Mouse (Mus musculus): Measurements from ENCODE around the gene Tmem198. TPM values are rescaled to one million over a fixed set of nuclear protein-coding genes. Genes with fewer than 3 reads are reported as not detected.

Gene Tmem198
- polyA plus RNA-seq, 1 experiment from 2014 or later, result 12.3 TPM

DNA sequence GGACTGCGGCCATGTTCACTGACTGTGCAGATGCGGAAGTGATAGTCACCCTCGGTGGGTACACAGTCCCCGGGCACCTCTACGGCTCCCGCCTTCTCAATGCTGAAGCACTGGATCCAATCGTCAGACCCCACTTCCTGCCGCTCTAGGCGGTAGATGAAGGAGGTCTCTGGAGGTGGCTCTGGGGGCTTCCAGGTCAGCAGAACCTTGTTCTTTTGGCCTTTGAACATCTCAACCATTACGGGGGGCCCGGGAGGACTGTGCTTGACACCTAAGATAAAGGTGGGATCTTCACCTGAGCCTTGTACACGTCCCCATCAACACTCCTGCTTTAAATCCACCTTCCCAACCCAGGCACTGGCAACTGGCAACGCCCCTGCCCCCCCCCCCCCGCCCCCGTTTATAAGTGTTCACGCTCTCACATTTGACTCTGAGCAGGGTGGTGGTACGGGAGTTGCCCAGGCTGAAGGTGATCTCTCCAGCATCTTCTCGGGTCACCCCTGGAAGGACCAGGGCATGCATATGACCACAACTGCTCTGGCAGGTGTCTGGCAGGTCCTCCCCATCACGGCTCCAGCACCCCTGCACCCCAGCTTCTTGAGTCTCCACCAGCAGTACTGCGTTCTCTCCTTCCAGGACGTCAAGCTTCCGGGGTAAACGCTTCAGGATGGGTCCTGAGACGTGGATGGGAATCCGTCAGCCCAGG is 23.8 kb downstream of the Tmem198 start:
- Histone ChIP-seq H3K4me2 (ENCODE audit: low read depth) (no peak overlapping the region), H3K27me3 (ENCODE audit: control insufficient read depth, insufficient read depth, low read length) (peaks cover 2% of the 10 kb centered on the region; the same call in 1 of the 2 replicates), H3K9ac (ENCODE audit: low read length) (no peak overlapping the region), H3K4me3 (ENCODE audit: low read depth, low read length) (no peak overlapping the region), H3K4me1 (ENCODE audit: control insufficient read depth, insufficient read depth, low read length) (0 out of 2 replicates have a peak, but pooled peaks cover 3% of the 10 kb centered on the region), H3K9me3 (ENCODE audit: control insufficient read depth, low read length) (no peaks in the 10 kb centered on the region), H3K27ac (ENCODE audit: low read depth, low read length) (no peak overlapping the region), H3K36me3 (ENCODE audit: control insufficient read depth, insufficient read depth, low read length) (peaks cover 3% of the 10 kb centered on the region; the same call in 1 of the 2 replicates)
- ATAC-seq (ENCODE audit: insufficient read depth, low FRiP score, low TSS enrichment), result no peak
- WGBS, result 89% methylated on average over 24 of the region's 25 CpGs
- no peak for DNase-seq (ENCODE audit: low spot score)

DNA sequence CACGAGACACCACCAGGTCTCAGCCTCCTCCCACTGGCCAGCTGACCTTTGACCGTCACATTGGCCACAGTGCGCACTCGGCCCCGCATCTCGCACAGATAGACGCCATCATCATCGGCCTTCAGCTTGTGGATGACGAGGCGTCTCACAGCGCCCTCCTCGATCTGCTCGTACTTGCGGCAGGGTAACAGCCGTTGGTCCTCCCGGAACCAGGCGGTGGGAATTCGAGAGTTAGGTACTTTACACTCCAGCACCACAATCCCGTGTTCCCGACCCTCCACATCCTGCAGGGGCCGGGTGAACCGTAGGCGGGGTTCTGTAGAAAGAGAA is 24.3 kb downstream of the Tmem198 start:
- 61% methylated on average over 23 of the region's 23 CpGs for WGBS
- Histone ChIP-seq H3K36me3 (ENCODE audit: control insufficient read depth, insufficient read depth, low read length) (peaks cover 3% of the 10 kb centered on the region; the same call in 1 of the 2 replicates), H3K27ac (ENCODE audit: low read depth, low read length) (no peak overlapping the region), H3K4me2 (ENCODE audit: low read depth) (no peak overlapping the region), H3K27me3 (ENCODE audit: control insufficient read depth, insufficient read depth, low read length) (peaks cover 2% of the 10 kb centered on the region; the same call in 1 of the 2 replicates), H3K4me1 (ENCODE audit: control insufficient read depth, insufficient read depth, low read length) (0 out of 2 replicates have a peak, but pooled peaks cover 3% of the 10 kb centered on the region), H3K9ac (ENCODE audit: low read length) (no peak overlapping the region), H3K9me3 (ENCODE audit: control insufficient read depth, low read length) (no peaks in the 10 kb centered on the region), H3K4me3 (ENCODE audit: low read depth, low read length) (no peak overlapping the region)
- DNase-seq (ENCODE audit: low spot score) (no peak), ATAC-seq (ENCODE audit: insufficient read depth, low FRiP score, low TSS enrichment) (no peak)

DNA sequence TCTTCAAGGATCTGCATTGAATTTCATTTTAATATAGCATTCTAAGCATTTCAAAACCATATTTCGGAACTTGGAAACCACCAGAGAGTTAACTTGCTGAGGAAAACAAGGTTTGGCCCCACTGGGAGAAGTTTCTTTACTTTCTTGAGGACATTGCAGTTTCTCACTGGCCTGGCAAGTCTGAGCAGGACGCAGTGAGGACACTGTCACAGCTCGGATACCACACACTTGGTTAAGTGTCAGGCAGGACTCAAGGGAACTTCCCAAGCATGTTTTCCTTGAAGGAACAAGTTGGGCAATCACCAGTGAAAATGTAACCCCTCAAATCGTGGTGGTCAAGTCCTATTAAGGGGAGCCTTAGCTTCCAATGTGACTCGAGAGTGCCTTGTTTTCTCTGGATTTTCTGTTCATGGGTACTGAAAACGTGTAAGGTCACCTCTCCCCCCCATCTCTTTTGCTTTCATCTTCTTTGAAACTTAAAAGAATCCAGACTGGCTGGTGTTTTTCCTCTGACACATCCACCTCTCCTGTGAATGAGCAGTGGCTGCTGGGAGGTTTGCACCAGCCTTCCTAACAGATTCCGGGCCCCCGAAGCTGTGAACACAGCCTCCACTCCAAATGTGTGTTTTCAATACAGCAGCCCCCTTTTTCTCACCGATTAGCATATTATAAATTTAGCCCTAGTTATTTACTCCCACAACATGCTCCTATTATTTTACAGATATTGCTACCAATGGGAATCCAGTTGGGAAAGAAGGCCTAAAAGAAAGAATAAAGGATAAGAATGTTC is 25.1 kb downstream of the Tmem198 start:
- Histone ChIP-seq H3K4me3 (ENCODE audit: low read depth, low read length) (peak overlapping the region; percentile 87), H3K36me3 (ENCODE audit: control insufficient read depth, insufficient read depth, low read length) (peaks cover 3% of the 10 kb centered on the region; the same call in 1 of the 2 replicates), H3K9me3 (ENCODE audit: control insufficient read depth, low read length) (no peaks in the 10 kb centered on the region), H3K9ac (ENCODE audit: low read length) (peak overlapping the region; percentile 93), H3K4me2 (ENCODE audit: low read depth) (peak overlapping the region; percentile 96), H3K27me3 (ENCODE audit: control insufficient read depth, insufficient read depth, low read length) (peaks cover 2% of the 10 kb centered on the region; the same call in 1 of the 2 replicates), H3K27ac (ENCODE audit: low read depth, low read length) (no peak overlapping the region), H3K4me1 (ENCODE audit: control insufficient read depth, insufficient read depth, low read length) (0 out of 2 replicates have a peak, but pooled peaks cover 3% of the 10 kb centered on the region)
- WGBS, result 64% methylated on average over 9 of the region's 9 CpGs
- DNase-seq (ENCODE audit: low spot score) (no peak), ATAC-seq (ENCODE audit: insufficient read depth, low FRiP score, low TSS enrichment) (no peak)

DNA sequence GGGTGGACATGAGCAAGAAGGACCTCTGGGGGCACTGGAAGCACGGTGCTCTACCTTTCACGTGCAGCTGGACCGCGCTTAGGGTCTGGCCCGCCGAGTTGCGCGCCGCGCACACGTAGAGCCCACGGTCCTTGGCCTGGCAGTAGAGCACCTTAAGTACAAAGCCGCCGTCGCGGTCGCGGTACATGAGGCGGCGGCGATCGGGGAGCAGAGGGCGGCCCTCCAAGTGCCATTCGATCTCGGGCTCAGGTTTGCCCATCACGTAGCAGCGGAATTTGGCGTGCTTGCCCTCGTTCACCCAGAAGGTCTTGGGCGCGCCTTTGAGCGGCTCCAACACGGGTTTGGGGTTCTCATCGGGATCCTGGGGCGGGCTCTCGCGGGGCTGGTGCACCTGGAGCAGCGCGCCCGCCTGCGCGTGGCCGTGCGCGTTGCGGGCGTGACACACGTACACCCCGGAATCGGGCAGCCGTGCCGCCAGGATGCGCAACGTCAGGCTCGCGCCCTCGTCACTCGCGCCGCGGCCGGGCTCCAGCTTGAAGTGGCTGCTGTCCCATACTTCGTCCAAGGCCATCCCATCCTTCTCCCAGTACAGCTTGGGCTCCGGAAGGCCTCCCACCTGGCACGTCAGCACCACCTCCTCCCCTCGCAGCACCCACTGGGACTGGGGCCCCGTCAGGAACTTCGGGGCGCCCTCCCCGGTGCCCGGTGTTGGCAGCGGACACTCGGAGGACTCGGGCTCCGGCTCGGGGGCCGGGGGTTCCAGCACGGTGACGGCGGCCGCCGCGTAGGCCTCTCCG is 26.0 kb downstream of the Tmem198 start:
- WGBS, result under 1% methylated on average over 79 of the region's 84 CpGs
- Histone ChIP-seq H3K36me3 (ENCODE audit: control insufficient read depth, insufficient read depth, low read length) (peaks cover 3% of the 10 kb centered on the region; the same call in 1 of the 2 replicates), H3K27me3 (ENCODE audit: control insufficient read depth, insufficient read depth, low read length) (peaks cover 2% of the 10 kb centered on the region; the same call in 1 of the 2 replicates), H3K9me3 (ENCODE audit: control insufficient read depth, low read length) (no peaks in the 10 kb centered on the region), H3K9ac (ENCODE audit: low read length) (peak overlapping the region; percentile 93), H3K4me2 (ENCODE audit: low read depth) (peak overlapping the region; percentile 96), H3K27ac (ENCODE audit: low read depth, low read length) (peak overlapping the region; percentile 83), H3K4me1 (ENCODE audit: control insufficient read depth, insufficient read depth, low read length) (0 out of 2 replicates have a peak, but pooled peaks cover 3% of the 10 kb centered on the region), H3K4me3 (ENCODE audit: low read depth, low read length) (peak overlapping the region; percentile 87)
- peak; percentile 51 for ATAC-seq (ENCODE audit: insufficient read depth, low FRiP score, low TSS enrichment)
- DNase-seq (ENCODE audit: low spot score), result peak; percentile 71

DNA sequence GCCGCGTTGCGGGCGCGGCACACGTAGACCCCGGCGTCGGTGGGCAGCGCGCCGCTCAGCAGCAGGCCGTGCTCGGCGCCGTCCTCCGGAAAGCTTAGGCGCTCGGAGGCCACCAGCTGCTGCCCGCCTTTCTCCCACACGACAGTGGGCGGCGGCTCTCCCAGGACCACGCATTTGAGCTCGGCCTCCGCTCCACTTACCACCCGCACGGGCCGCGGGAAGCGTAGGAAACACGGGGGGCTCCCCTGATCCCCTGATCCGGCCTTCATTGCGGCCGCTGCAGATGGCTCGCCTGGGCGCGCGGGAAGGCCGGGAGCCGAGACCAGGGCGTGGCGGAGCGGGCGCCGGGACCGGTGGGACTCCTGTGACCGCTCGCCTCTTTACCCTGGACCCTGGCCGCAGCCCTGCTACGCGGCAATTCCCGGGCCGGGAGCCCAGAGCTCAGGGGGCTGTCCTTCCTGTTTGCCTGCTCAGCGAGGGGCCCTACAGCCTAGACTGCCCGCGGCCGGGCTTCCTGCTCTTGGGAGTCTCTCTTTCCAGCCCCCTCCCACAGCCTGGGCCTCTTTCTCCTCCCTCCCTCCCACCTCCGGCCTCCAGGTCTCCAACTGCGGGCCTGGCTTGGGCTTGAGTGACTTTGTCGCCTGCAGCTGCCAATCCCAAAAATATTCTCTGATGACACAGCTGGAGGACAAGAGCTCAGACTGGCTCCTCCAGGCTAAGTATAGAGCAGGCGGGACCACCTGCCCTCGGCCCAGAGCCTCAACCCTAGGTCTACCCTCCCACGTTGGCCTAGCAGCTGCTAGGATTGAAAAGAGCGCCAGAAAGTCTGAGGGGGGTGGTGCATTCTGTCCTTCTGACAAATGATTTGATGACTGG is 26.9 kb downstream of the Tmem198 start, which contains the start of gene Obsl1:
TSS of gene Obsl1 (minus strand) at position 497 of the 876 bp plus-strand sequence.
- peak within 1 kb of the TSS; percentile 93 for H3K9ac ChIP-seq (ENCODE audit: low read length)
- H3K4me2 ChIP-seq (ENCODE audit: low read depth), result peak within 1 kb of the TSS; percentile 96
- H3K4me3 ChIP-seq (ENCODE audit: low read depth, low read length), result peak within 1 kb of the TSS; percentile 87
- no peaks in the 10 kb centered on the region for H3K9me3 ChIP-seq (ENCODE audit: control insufficient read depth, low read length)
- peaks cover 3% of the 10 kb centered on the region; the same call in 1 of the 2 replicates for H3K36me3 ChIP-seq (ENCODE audit: control insufficient read depth, insufficient read depth, low read length)
- peak; percentile 76 for ATAC-seq (ENCODE audit: insufficient read depth, low FRiP score, low TSS enrichment)
- H3K4me1 ChIP-seq (ENCODE audit: control insufficient read depth, insufficient read depth, low read length), result 0 out of 2 replicates have a peak, but pooled peaks cover 3% of the 10 kb centered on the region
- peaks cover 2% of the 10 kb centered on the region; the same call in 1 of the 2 replicates for H3K27me3 ChIP-seq (ENCODE audit: control insufficient read depth, insufficient read depth, low read length)
- peak; percentile 81 for DNase-seq (ENCODE audit: low spot score)
- H3K27ac ChIP-seq (ENCODE audit: low read depth, low read length), result peak within 1 kb of the TSS; percentile 83
- WGBS, result 2% methylated on average over 58 of the region's 65 CpGs

DNA sequence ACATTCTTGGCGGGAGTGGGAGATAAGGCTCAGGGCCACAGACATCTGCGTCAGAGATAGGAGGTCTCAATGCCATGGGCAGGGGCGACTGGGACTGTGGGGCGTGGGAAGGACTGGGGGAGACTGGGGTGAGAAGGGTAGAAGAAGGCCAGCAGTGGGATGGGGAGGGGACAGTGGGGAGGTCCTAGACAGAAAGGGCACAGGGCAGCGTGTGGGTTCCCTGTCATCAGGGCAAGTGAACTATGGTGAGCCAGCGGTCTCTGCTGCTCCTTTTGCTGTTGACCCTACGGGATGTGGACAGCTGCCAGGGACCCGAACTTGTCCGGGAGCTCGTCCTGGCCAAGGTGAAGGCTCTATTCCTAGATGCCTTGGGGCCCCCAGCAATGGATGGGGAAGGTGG is 27.7 kb downstream of the Tmem198 start, which contains the start of gene Inha:
TSS of gene Inha (plus strand) at position 72 of the 400 bp plus-strand sequence.
- Histone ChIP-seq H3K27me3 (ENCODE audit: control insufficient read depth, insufficient read depth, low read length) (peaks cover 2% of the 10 kb centered on the region; the same call in 1 of the 2 replicates), H3K9me3 (ENCODE audit: control insufficient read depth, low read length) (no peaks in the 10 kb centered on the region), H3K27ac (ENCODE audit: low read depth, low read length) (peak within 1 kb of the TSS; percentile 83), H3K36me3 (ENCODE audit: control insufficient read depth, insufficient read depth, low read length) (peaks cover 3% of the 10 kb centered on the region; the same call in 1 of the 2 replicates), H3K9ac (ENCODE audit: low read length) (peak within 1 kb of the TSS; percentile 93), H3K4me1 (ENCODE audit: control insufficient read depth, insufficient read depth, low read length) (0 out of 2 replicates have a peak, but pooled peaks cover 3% of the 10 kb centered on the region), H3K4me2 (ENCODE audit: low read depth) (peak within 1 kb of the TSS; percentile 96), H3K4me3 (ENCODE audit: low read depth, low read length) (peak within 1 kb of the TSS; percentile 87)
- no peak for ATAC-seq (ENCODE audit: insufficient read depth, low FRiP score, low TSS enrichment)
- DNase-seq (ENCODE audit: low spot score), result no peak
- 80% methylated on average over 10 of the region's 10 CpGs for WGBS

DNA sequence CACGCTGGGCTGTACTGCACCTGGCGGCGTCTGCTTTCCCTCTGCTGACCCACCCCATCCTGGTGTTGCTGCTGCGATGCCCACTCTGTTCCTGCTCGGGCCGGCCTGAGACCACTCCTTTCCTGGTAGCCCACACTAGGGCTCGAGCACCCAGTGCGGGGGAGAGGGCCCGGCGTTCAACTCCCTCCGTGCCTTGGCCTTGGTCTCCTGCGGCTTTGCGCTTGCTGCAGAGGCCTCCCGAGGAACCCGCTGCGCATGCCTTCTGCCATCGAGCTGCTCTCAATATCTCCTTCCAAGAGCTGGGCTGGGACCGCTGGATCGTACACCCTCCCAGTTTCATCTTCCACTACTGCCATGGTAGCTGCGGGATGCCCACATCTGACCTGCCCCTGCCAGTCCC is 30.3 kb downstream of the Tmem198 start:
- Histone ChIP-seq H3K4me2 (ENCODE audit: low read depth) (no peak overlapping the region), H3K9ac (ENCODE audit: low read length) (no peak overlapping the region), H3K27me3 (ENCODE audit: control insufficient read depth, insufficient read depth, low read length) (0 out of 2 replicates have a peak, but pooled peaks cover 2% of the 10 kb centered on the region), H3K36me3 (ENCODE audit: control insufficient read depth, insufficient read depth, low read length) (no peaks in the 10 kb centered on the region), H3K27ac (ENCODE audit: low read depth, low read length) (no peak overlapping the region), H3K4me3 (ENCODE audit: low read depth, low read length) (no peak overlapping the region), H3K4me1 (ENCODE audit: control insufficient read depth, insufficient read depth, low read length) (0 out of 2 replicates have a peak, but pooled peaks cover 3% of the 10 kb centered on the region), H3K9me3 (ENCODE audit: control insufficient read depth, low read length) (no peaks in the 10 kb centered on the region)
- DNase-seq (ENCODE audit: low spot score) (no peak), ATAC-seq (ENCODE audit: insufficient read depth, low FRiP score, low TSS enrichment) (no peak)
- WGBS, result 42% methylated on average over 20 of the region's 20 CpGs
